Mouse (Mus musculus) small intestine, adult 2 months (tissue): Measurements from ENCODE around the gene Elob.

Source experiments
- CTCF ChIP-seq: fragments of 200-500 bp; IDR thresholded peaks from 2 replicates; pipeline ENCODE4 v1.5.1; 2012; ENCODE audit warnings: low read depth, mild to moderate bottlenecking, control low read depth, inconsistent platforms, low read length, moderate library complexity, mixed read lengths; ENCODE audit not compliant: insufficient replicate concordance, insufficient read length; ENCODE audit errors: extremely low read depth
- POLR2A ChIP-seq: fragments of 200-500 bp; IDR thresholded peaks from 2 replicates; pipeline ENCODE4 v1.6.1; 2012; ENCODE audit warnings: low read depth, mild to moderate bottlenecking, control low read depth, inconsistent platforms, low read length, moderate library complexity

- TF ChIP-seq POLR2A (no peak), CTCF (no peak)
These were observed 24.4 kb downstream of the Elob start for GRCm38 (mm10) chr17:23804426-23805085.
